Mouse (Mus musculus) intestine, embryonic 14.5 days (tissue): ENCODE results near the gene Iqschfp. TPM values are rescaled to one million over a fixed set of nuclear protein-coding genes. Genes with fewer than 3 reads are reported as not detected.

ENCODE experiments used
- ATAC-seq: fragments of 200-750 bp; cut with Nextera tagmentation; replicated peaks from 2 replicates; pipeline ENCODE4 v1.8.0; 2017; ENCODE audit warnings: low read depth, moderate number of reproducible peaks, moderate TSS enrichment, moderate library complexity; ENCODE audit not compliant: low FRiP score, low TSS enrichment
- DNase-seq: peaks from one replicate; pipeline ENCODE4 v3.0.0-alpha.2; 2018; ENCODE audit warnings: low spot score
- H3K27ac ChIP-seq: fragments of 300-500 bp; sonication (generic); 2 replicates; pipeline ENCODE4 v1.5.1; 2014; ENCODE audit warnings: low read depth, mild to moderate bottlenecking, control low read depth
- H3K27me3 ChIP-seq: fragments of 300-500 bp; sonication (generic); replicated peaks from 2 replicates; pipeline ENCODE4 v1.6.1; 2014; ENCODE audit warnings: low read length, control low read depth; ENCODE audit not compliant: control insufficient read depth, insufficient read depth
- H3K36me3 ChIP-seq: fragments of 300-500 bp; sonication (generic); 2 replicates; pipeline ENCODE4 v1.6.1; 2014; ENCODE audit warnings: low read length, control low read depth; ENCODE audit not compliant: control insufficient read depth, insufficient read depth
- H3K4me1 ChIP-seq: fragments of 300-500 bp; sonication (generic); replicated peaks from 2 replicates; pipeline ENCODE4 v1.6.1; 2014; ENCODE audit warnings: low read length, control low read depth, mixed read lengths; ENCODE audit not compliant: control insufficient read depth, insufficient read depth
- H3K4me2 ChIP-seq: fragments of 300-500 bp; sonication (generic); 2 replicates; pipeline ENCODE4 v1.6.1; 2014; ENCODE audit warnings: low read length
- H3K4me3 ChIP-seq: fragments of 300-500 bp; sonication (generic); 2 replicates; pipeline ENCODE4 v1.5.1; 2014; ENCODE audit warnings: low read depth, low read length, control low read depth, mixed read lengths
- H3K9ac ChIP-seq: fragments of 300-500 bp; sonication (generic); 2 replicates; pipeline ENCODE4 v1.6.1; 2014; ENCODE audit warnings: mild to moderate bottlenecking, low read length
- H3K9me3 ChIP-seq: fragments of 300-500 bp; sonication (generic); 2 replicates; pipeline ENCODE4 v1.6.1; 2016; ENCODE audit warnings: low read length, control low read depth; ENCODE audit not compliant: control insufficient read depth
- WGBS: fragments of 180-500 bp; shearing (Covaris S2); extraction: QIAGEN DNeasy Blood & Tissue Kit; methylation state at CpG from one replicate; pipeline ENCODE4 v1.1.7; 2014; 5-methylcytosine and 5-hydroxymethylcytosine counted together
- polyA plus RNA-seq: library from polyadenylated mRNA; unstranded; fragments of >200 nt; fragmentation: Nextera tagmentation; extraction: Ambion mirVana; gene quantifications from 2 replicates; pipeline ENCODE4 v1.2.1, GENCODE M21; 2014

Iqschfp gene
- polyA plus RNA-seq, 1 experiment from 2014 or later, result not detected

DNA sequence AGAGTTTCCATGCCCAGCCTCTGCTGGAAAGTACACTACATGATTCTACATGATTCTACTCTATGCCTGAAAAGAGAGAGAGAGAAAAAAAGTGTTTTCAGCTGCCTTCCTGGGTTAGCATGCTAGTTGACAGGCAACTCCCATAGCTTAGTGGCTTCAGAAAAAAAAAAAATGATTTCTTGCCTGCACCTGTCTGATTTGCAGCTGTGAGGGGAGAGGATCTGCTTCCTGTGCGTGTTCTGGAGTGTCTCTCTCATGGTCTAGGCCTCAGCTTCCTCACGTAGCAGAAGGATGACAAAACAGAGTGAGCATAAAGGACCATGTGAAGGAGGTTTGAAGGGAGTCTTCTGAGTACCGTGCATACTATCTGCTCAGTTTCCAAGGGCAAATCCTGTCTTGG lies 39.9 kb downstream of the Iqschfp start:
- DNase-seq (no peak), ATAC-seq (no peak)
- Histone ChIP-seq H3K27ac (no peak overlapping the region), H3K27me3 (no peaks in the 10 kb centered on the region), H3K4me1 (no peaks in the 10 kb centered on the region), H3K36me3 (no peaks in the 10 kb centered on the region), H3K9me3 (no peaks in the 10 kb centered on the region), H3K4me3 (no peak overlapping the region), H3K4me2 (no peak overlapping the region), H3K9ac (no peak overlapping the region)
- 72% methylated on average over 3 of the region's 3 CpGs for WGBS

DNA sequence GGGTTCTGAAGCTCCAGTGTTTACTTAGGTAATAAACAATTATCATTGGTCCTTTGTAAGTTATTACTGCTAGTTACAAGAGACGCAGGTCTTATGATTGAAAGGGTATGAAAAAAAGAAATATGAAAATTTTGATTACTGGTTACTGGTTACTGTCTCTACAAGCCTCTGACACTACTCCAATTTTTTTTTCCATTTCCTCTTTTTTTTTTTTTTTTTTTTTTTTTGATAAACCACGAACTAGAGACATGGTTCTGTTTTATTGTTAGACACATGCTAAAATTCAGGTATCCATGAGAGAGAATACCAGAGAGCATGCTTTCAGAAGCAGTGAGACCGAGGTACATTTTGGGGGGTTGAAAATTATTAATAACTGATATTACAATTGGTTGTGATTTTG lies 43.8 kb downstream of the Iqschfp start:
- Histone ChIP-seq H3K9ac (no peak overlapping the region), H3K4me1 (no peaks in the 10 kb centered on the region), H3K4me2 (no peak overlapping the region), H3K4me3 (no peak overlapping the region), H3K36me3 (no peaks in the 10 kb centered on the region), H3K27me3 (no peaks in the 10 kb centered on the region), H3K27ac (no peak overlapping the region), H3K9me3 (no peaks in the 10 kb centered on the region)
- DNase-seq, result no peak
- 55% methylated on average over 3 of the region's 3 CpGs for WGBS
- ATAC-seq, result no peak

DNA sequence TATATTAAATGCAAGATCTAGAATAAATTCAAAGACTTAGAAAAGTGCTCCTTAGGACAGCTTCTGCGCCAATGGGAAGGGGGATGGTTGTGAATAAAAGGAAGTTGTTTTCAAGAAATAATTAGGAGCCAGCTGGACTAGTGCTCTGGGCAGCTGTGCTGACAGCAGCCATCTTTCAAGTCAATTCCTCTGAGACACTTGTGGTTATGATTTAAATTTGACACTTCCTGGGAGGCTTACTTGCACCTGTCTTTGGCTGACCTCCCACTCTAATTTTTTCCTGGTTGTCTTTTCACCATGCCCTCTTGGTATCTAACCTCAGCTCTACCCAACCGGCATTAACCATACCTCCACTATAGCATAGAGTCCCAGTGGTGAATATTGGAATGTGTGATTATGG lies 55.0 kb downstream of the Iqschfp start:
- ATAC-seq (no peak), DNase-seq (no peak)
- H3K9me3 ChIP-seq, result no peaks in the 10 kb centered on the region
- no peak overlapping the region for H3K9ac ChIP-seq
- H3K4me2 ChIP-seq, result no peak overlapping the region
- no peak overlapping the region for H3K27ac ChIP-seq
- 83% methylated on average over 2 of the region's 2 CpGs for WGBS
- no peaks in the 10 kb centered on the region for H3K36me3 ChIP-seq
- no peaks in the 10 kb centered on the region for H3K27me3 ChIP-seq
- H3K4me1 ChIP-seq, result no peaks in the 10 kb centered on the region
- H3K4me3 ChIP-seq, result no peak overlapping the region

DNA sequence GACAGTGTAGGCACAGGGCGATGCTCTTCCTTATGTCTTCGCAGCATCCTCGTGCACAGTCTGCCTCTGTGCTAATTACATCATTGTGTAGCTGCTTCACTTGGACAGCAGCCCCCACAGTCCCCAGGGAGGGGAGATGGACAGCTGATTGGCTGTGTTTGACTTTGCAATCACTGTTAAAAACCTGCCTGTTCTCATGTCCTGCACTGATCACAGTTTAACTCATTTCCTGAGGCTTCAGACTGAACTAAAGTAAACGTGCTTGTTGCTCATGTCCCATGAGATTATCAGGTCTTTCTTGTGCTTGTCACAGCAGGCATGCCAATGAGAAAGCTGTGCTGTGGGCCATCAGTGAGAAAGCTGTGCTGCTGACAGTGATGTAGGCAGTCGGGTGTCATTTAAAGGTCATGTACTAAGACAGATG lies 60.5 kb downstream of the Iqschfp start:
- H3K9me3 ChIP-seq, result no peaks in the 10 kb centered on the region
- DNase-seq, result no peak
- no peak overlapping the region for H3K27ac ChIP-seq
- H3K9ac ChIP-seq, result no peak overlapping the region
- H3K4me1 ChIP-seq, result no peaks in the 10 kb centered on the region
- no peaks in the 10 kb centered on the region for H3K36me3 ChIP-seq
- no peak overlapping the region for H3K4me2 ChIP-seq
- no peak overlapping the region for H3K4me3 ChIP-seq
- H3K27me3 ChIP-seq, result no peaks in the 10 kb centered on the region
- no peak for ATAC-seq
- 56% methylated on average over 5 of the region's 5 CpGs for WGBS

DNA sequence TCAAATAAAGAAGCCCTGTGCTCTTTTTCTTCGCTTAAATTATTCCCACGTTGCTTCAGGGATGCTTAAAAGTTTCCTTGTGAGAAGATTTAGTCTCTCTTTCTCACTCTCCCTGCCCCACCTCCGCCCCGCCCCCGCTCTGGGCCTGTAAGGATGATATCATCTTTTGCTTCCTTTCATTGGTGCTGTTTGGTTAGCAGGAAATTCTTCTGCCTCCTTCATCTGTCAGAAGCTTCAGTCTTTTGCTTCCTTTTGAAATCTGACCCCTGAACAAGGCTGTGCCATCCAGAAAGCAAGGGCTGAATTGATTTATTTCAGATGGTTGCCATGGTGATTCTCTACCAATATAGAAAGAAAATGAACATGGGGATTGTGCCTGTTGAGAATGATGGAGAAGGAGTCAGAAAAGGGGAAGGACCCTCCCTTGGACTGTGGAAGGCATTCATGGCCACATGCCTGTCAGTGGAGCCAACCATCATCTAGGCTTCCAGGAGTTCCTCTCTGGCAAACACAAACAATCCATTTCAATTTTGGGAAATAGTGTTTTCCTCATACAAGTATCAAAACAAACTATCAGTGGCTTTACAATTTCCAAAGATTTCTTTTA lies 62.5 kb downstream of the Iqschfp start:
- Histone ChIP-seq H3K4me3 (no peak overlapping the region), H3K4me2 (no peak overlapping the region), H3K9ac (no peak overlapping the region), H3K36me3 (no peaks in the 10 kb centered on the region), H3K4me1 (no peaks in the 10 kb centered on the region), H3K9me3 (no peaks in the 10 kb centered on the region), H3K27me3 (no peaks in the 10 kb centered on the region), H3K27ac (no peak overlapping the region)
- ATAC-seq (no peak), DNase-seq (no peak)
- 34% methylated on average over 5 of the region's 5 CpGs for WGBS

DNA sequence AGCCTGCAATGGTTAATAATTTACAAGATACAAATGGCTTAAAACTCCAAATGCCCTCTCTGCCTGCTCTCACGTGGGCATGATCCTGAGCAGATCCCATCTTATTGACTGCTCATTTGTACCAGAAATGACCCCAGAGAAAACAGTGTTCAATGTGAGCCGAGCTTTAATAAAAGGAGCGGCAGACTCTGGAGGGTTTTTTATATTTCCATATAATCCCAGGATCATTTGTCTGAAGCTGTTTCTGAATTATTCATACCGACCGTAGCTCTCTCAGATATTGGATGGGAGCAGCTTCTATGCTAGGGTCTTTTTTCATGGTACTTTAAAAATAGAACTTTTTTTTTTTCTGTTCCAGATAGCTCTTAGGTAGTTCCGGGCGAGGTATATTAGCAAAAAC lies 67.6 kb downstream of the Iqschfp start:
- DNase-seq (no peak), ATAC-seq (no peak)
- Histone ChIP-seq H3K4me2 (no peak overlapping the region), H3K4me1 (no peaks in the 10 kb centered on the region), H3K27ac (no peak overlapping the region), H3K9me3 (no peaks in the 10 kb centered on the region), H3K36me3 (no peaks in the 10 kb centered on the region), H3K4me3 (no peak overlapping the region), H3K27me3 (no peaks in the 10 kb centered on the region), H3K9ac (no peak overlapping the region)
- WGBS, result 47% methylated on average over 7 of the region's 7 CpGs

DNA sequence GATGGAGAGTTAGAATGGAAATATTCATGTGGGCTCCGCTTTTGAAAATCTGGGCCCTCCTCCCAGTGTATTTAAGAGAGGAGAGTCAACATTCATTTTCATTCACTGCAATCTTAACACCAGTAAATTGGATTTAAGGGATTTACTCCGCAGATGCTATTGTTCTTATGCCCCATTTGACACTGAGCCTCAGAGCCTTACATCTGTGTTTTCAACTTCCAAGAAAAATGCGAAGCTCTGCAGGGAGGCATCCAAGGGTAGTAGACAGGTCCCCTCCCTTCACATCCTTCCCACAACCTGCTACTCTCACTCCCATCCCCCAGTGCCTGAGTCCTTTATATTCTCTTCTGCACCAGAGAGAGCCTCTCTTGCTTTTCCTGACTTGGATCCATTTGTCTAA lies 68.1 kb downstream of the Iqschfp start:
- H3K27me3 ChIP-seq, result no peaks in the 10 kb centered on the region
- no peak overlapping the region for H3K4me2 ChIP-seq
- no peak overlapping the region for H3K9ac ChIP-seq
- WGBS, result 40% methylated on average over 3 of the region's 3 CpGs
- H3K4me3 ChIP-seq, result no peak overlapping the region
- H3K36me3 ChIP-seq, result no peaks in the 10 kb centered on the region
- no peaks in the 10 kb centered on the region for H3K4me1 ChIP-seq
- H3K27ac ChIP-seq, result no peak overlapping the region
- H3K9me3 ChIP-seq, result no peaks in the 10 kb centered on the region
- no peak for DNase-seq
- no peak for ATAC-seq

DNA sequence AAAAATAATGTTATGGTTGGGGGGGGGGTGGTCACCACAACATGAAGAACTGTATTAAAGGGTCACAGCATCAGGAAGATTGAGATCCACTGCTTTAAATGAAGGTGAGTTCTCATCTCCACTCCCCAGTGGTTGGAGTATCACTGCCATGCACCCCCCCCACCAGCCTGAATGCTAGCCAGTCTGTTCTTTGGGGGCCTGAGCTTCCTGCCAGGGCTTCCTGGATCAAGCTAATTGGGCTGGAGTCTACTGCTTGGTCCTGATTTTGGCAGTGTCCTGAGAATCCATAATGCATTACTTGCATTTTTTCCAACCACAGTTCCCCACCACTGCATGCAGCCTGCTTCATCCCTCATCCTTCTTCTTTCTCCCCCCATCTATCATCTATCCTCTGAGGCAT lies 68.7 kb downstream of the Iqschfp start:
- H3K4me1 ChIP-seq, result no peaks in the 10 kb centered on the region
- H3K27ac ChIP-seq, result no peak overlapping the region
- ATAC-seq (no peak), DNase-seq (no peak)
- H3K9me3 ChIP-seq, result no peaks in the 10 kb centered on the region
- no peak overlapping the region for H3K4me3 ChIP-seq
- no peak overlapping the region for H3K9ac ChIP-seq
- no peaks in the 10 kb centered on the region for H3K36me3 ChIP-seq
- no peak overlapping the region for H3K4me2 ChIP-seq
- no peaks in the 10 kb centered on the region for H3K27me3 ChIP-seq

DNA sequence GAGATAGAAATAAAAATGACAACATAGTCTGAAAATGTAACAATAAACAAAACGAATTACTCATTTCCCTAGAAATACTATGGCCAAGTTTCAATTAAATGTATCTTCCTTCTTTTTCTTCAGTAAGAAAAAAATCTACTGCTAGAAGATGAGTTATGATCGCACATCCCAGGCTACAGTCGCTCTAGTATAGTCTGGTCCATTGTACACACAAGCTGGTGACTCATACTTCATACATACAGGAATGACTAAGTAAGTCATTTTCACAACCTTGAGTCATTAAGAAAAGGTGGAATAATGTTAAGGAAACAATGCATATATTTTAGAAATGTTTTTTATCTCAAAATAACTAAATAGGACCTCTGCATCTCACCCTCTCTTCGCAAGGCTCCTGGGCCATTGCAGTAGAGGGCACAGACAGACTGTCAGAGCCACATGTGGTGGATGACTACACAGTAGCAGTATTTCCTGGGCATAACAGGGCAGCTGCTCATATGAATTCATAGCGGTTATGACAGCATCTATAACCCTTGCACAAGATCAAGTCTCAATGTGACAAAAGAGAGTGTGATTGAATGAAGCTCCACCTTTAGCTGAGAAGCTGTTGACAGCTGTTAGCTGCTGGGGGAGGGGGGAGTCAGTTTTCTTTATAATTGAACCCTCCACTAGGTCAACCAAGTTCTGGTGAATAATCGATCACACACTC lies 70.1 kb downstream of the Iqschfp start:
- 82% methylated on average over 6 of the region's 6 CpGs for WGBS
- Histone ChIP-seq H3K9me3 (no peaks in the 10 kb centered on the region), H3K27me3 (no peaks in the 10 kb centered on the region), H3K36me3 (no peaks in the 10 kb centered on the region), H3K9ac (no peak overlapping the region), H3K27ac (no peak overlapping the region), H3K4me3 (no peak overlapping the region), H3K4me1 (no peaks in the 10 kb centered on the region), H3K4me2 (no peak overlapping the region)
- DNase-seq, result no peak
- ATAC-seq, result no peak
